Mouse (Mus musculus): ENCODE data around the gene Daw1. TPM values are rescaled to one million over a fixed set of nuclear protein-coding genes. Genes with fewer than 3 reads are reported as not detected.

Gene Daw1
- polyA plus RNA-seq (2012; rRNA removed): 0.03 TPM in 1 of 2 replicates, not detected in the other

DNA sequence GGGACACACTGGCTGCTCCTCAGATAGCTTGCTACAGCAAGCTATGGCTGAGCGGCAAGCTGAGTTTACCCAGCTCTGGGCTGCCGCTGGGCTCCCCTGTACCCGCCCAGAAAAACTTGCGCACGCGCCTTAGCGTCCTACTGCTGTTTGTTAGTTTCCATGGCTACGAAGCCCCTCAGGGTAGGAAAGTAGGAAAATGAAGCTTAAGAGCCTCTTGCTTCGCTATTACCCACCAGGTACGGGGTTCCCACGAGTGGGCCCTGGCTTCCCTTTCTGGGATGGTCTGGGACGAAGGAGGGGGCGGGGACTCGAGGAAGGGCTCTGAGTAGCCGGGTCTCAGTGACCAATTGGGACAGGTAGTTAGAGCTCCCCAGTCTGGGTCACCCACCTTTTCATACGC is at the start of gene Daw1:
TSS of gene Daw1 (plus strand) at position 150 of the 400 bp plus-strand sequence.

DNA sequence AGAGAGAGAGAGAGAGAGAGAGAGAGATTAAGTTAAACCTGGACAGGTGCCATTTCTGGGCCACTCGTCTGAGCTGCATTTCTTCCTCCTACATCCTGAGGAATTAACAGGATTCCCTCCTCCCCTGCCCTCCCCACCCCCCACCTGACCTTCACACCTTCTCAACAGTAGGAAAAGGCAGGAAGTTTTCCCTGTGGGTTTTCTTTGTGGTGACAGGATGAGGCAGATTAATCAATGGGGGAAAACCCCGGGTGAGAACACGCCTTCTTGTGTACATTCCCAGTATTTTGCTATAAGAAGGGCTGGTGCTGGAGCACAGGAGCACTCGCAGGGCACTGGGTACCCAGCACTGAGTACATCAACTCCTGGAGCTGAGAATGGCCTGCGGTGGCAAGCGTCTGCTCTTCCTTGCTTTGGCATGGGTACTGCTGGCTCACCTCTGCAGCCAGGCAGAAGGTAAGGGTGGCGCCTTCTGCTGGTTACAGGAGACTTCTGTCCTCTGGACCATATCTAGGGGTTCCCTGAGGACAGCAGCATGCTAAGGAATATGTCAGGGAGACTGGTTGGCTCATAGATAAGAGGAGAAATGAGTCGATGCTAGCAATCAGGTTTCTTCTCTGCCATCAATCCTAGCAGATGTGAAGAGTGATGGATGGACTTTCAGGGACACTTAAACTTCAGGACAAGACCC is 43.0 kb upstream of the Daw1 start, which contains the start of gene Ccl20:
TSS of gene Ccl20 (plus strand) at position 320 of the 691 bp plus-strand sequence.

Other genes starting within 250 kb of the Daw1 start
- gene A030005L19Rik, start 246.4 kb upstream of the Daw1 start, polyA plus RNA-seq (2012; rRNA removed): 0.78 and 0.95 TPM in 2 replicates
- 0.04 and 0.09 TPM in 2 replicates for gene A030014E15Rik, start 234.8 kb upstream of the Daw1 start, polyA plus RNA-seq (2012; rRNA removed)
- not detected in 2 replicates for gene Gm6217, start 228.4 kb upstream of the Daw1 start, polyA plus RNA-seq (2012; rRNA removed)
- not detected in 2 replicates for gene A030003K21Rik, start 216.4 kb upstream of the Daw1 start, polyA plus RNA-seq (2012; rRNA removed)
- not detected in 2 replicates for gene Gm7544, start 203.7 kb upstream of the Daw1 start, polyA plus RNA-seq (2012; rRNA removed)
- gene Gm47955, start 199.5 kb upstream of the Daw1 start, polyA plus RNA-seq (2012; rRNA removed): not detected in 2 replicates
- not detected in 2 replicates for gene Gm47959, start 159.2 kb upstream of the Daw1 start, polyA plus RNA-seq (2012; rRNA removed)
- gene Slc19a3, start 121.3 kb upstream of the Daw1 start, polyA plus RNA-seq (2012; rRNA removed): 0.10 and 0.13 TPM in 2 replicates
- gene Krtap28-10, start 117.3 kb upstream of the Daw1 start, polyA plus RNA-seq (2012; rRNA removed): not detected in 2 replicates
- gene Gm47969, start 114.8 kb upstream of the Daw1 start, polyA plus RNA-seq (2012; rRNA removed): not detected in 2 replicates
- gene A030005K14Rik, start 100.4 kb upstream of the Daw1 start, polyA plus RNA-seq (2012; rRNA removed): not detected in 2 replicates
- gene Krtap28-13, start 98.8 kb upstream of the Daw1 start, polyA plus RNA-seq (2012; rRNA removed): 0.07 TPM in 1 of 2 replicates, not detected in the other
- gene Ccl20, start 43.0 kb upstream of the Daw1 start, polyA plus RNA-seq (2012; rRNA removed): 0.16 and 0.19 TPM in 2 replicates
- 0.01 and 0.02 TPM in 2 replicates for gene Sphkap, start 248.4 kb downstream of the Daw1 start, polyA plus RNA-seq (2012; rRNA removed)

All from liver, embryonic 18 days (tissue).